Mouse (Mus musculus): ENCODE results near the gene Aph1c.
"Not testable (repeated sequence)": the region's sequence is repeated elsewhere in the genome, so short reads cannot be mapped to it uniquely, and the experiment has no call there.

The Aph1c gene

GRCm38 (mm10) chr9:66834318-66835096, at the start of gene Aph1c:
Aph1c (minus strand) TSS chr9:66834726.
- peak; percentile 99 for DNase-seq (ENCODE audit: low spot score in 2 of 2)

- no peak for DNase-seq (ENCODE audit: low spot score in 2 of 2)
These were observed 49.0 kb upstream of the Aph1c start for GRCm38 (mm10) chr9:66883500-66883899.

GRCm38 (mm10) chr9:66882406-66882821, 47.9 kb upstream of the Aph1c start:
- DNase-seq (ENCODE audit: low spot score in 2 of 2) = peak in 1 of 2 experiments; percentile 40

GRCm38 (mm10) chr9:66881858-66882257, 47.3 kb upstream of the Aph1c start:
- DNase-seq (ENCODE audit: low spot score in 2 of 2) = no peak

- no peak for DNase-seq (ENCODE audit: low spot score in 2 of 2)
These were observed 46.2 kb upstream of the Aph1c start for GRCm38 (mm10) chr9:66880752-66881151.

- no peak for DNase-seq (ENCODE audit: low spot score in 2 of 2)
These were observed 45.0 kb upstream of the Aph1c start for GRCm38 (mm10) chr9:66879486-66879885.

- DNase-seq (ENCODE audit: low spot score in 2 of 2) = no peak
These were observed 44.4 kb upstream of the Aph1c start for GRCm38 (mm10) chr9:66878899-66879298.

GRCm38 (mm10) chr9:66876577-66876976, 42.1 kb upstream of the Aph1c start:
- DNase-seq (ENCODE audit: low spot score in 2 of 2) = no peak

- no peak for DNase-seq (ENCODE audit: low spot score in 2 of 2)
These were observed 39.8 kb upstream of the Aph1c start for GRCm38 (mm10) chr9:66874297-66874696.

GRCm38 (mm10) chr9:66873531-66873930, 39.0 kb upstream of the Aph1c start:
- no peak for DNase-seq (ENCODE audit: low spot score in 2 of 2)

- DNase-seq (ENCODE audit: low spot score in 2 of 2) = not testable (repeated sequence)
These were observed 38.5 kb upstream of the Aph1c start for GRCm38 (mm10) chr9:66873009-66873408.

- DNase-seq (ENCODE audit: low spot score in 2 of 2) = no peak
These were observed 37.6 kb upstream of the Aph1c start for GRCm38 (mm10) chr9:66872015-66872727.

- no peak for DNase-seq (ENCODE audit: low spot score in 2 of 2)
These were observed 30.2 kb upstream of the Aph1c start for GRCm38 (mm10) chr9:66864708-66865107.

- no peak for DNase-seq (ENCODE audit: low spot score in 2 of 2)
These were observed 28.9 kb upstream of the Aph1c start for GRCm38 (mm10) chr9:66863456-66863855.

GRCm38 (mm10) chr9:66862202-66862601, 27.7 kb upstream of the Aph1c start:
- DNase-seq (ENCODE audit: low spot score in 2 of 2) = no peak

- no peak for DNase-seq (ENCODE audit: low spot score in 2 of 2)
These were observed 26.7 kb upstream of the Aph1c start for GRCm38 (mm10) chr9:66861104-66861767.

GRCm38 (mm10) chr9:66859523-66859922, 25.0 kb upstream of the Aph1c start:
- DNase-seq (ENCODE audit: low spot score in 2 of 2) = no peak

GRCm38 (mm10) chr9:66855865-66856264, 21.3 kb upstream of the Aph1c start:
- no peak for DNase-seq (ENCODE audit: low spot score in 2 of 2)

GRCm38 (mm10) chr9:66852592-66852991, 18.1 kb upstream of the Aph1c start:
- no peak for DNase-seq (ENCODE audit: low spot score in 2 of 2)

GRCm38 (mm10) chr9:66850966-66851365, 16.4 kb upstream of the Aph1c start:
- no peak for DNase-seq (ENCODE audit: low spot score in 2 of 2)

GRCm38 (mm10) chr9:66846822-66847221, 12.3 kb upstream of the Aph1c start:
- no peak for DNase-seq (ENCODE audit: low spot score in 2 of 2)

- DNase-seq (ENCODE audit: low spot score in 2 of 2) = peak in 1 of 2 experiments; percentile 67
These were observed 563 bp upstream of the Aph1c start for GRCm38 (mm10) chr9:66835097-66835480.

Data from spleen, postnatal 10 days (tissue).